Comparison of ENCODE assay signal across 16 mouse cellular contexts in genomic region chr17:67027274-67027673, GRCm38 (mm10).
"Had no signal": no experiment of that assay in that cellular context is flagged by ENCODE, and none has a peak within 500 bp of the region (broad histone marks: within the 10 kb centered on the region; RNA-seq: fewer than 3 reads in every experiment).

No protein-coding gene starts in this region.

- H3K27me3 ChIP-seq: neural tube, embryonic 13.5 days; neural tube, embryonic 15.5 days; stomach, embryonic 15.5 days had no signal

- H3K36me3 ChIP-seq: neural tube, embryonic 13.5 days; neural tube, embryonic 15.5 days; stomach, embryonic 15.5 days had no signal

- H3K9me3 ChIP-seq: neural tube, embryonic 13.5 days; neural tube, embryonic 15.5 days; stomach, embryonic 15.5 days had no signal

- H3K4me1 ChIP-seq: neural tube, embryonic 13.5 days; neural tube, embryonic 15.5 days; stomach, embryonic 15.5 days had no signal

- DNase-seq: retina, postnatal 1 day; right cerebral cortex, adult 18-20 months; right cerebral cortex, postnatal 14 days; right cerebral cortex, postnatal 25 days; right cerebral cortex, postnatal 4 days; spleen, adult 18-20 months; thymus, adult 18-20 months; thymus, adult 2 months; thymus, postnatal 14 days; thymus, postnatal 25 days; thymus, postnatal 36 days; thymus, postnatal 4 days had no signal

- H3K27ac ChIP-seq: neural tube, embryonic 13.5 days; neural tube, embryonic 15.5 days; stomach, embryonic 15.5 days; stomach, postnatal 0 days had no signal

- H3K9ac ChIP-seq: neural tube, embryonic 13.5 days; neural tube, embryonic 15.5 days; stomach, embryonic 15.5 days had no signal

- H3K4me3 ChIP-seq: neural tube, embryonic 13.5 days; neural tube, embryonic 15.5 days; stomach, embryonic 15.5 days had no signal
